Mouse (Mus musculus) heart, postnatal 14 days (tissue): Measurements from ENCODE around the gene Olfr1423. TPM values are rescaled to one million over a fixed set of nuclear protein-coding genes. Genes with fewer than 3 reads are reported as not detected.
"Not testable (repeated sequence)": the region's sequence is repeated elsewhere in the genome, so short reads cannot be mapped to it uniquely, and the experiment has no call there.

Experiments
- DNase-seq, 2 experiments: peaks; one replicate each; pipeline ENCODE4 v3.0.0; 2021 to 2022
- intact Hi-C: fragments of 180-260 bp; cut with DNase I; formaldehyde crosslinking; loops from one replicate; pipeline ENCODE4 v1.15.1; 2025
- total RNA-seq, 2 experiments: library from RNA; stranded (reverse); gene quantifications; 2 replicates each; pipeline ENCODE4 v1.2.3; 2021

The Olfr1423 gene
- total RNA-seq, 2 experiments from 2014 or later: not detected

GRCm38 (mm10) chr19:12007105-12007931 is 33.8 kb downstream of the Olfr1423 start:
- intact Hi-C loops: loop anchor here (5.0 kb wide), 2 partner anchors 95 to 190 kb away; partner anchors contain the start of genes Patl1 and Stx3
- DNase-seq: peak; percentile 44 to 59

GRCm38 (mm10) chr19:12006361-12006947 is 34.7 kb downstream of the Olfr1423 start:
- intact Hi-C loops: loop anchor here (5.0 kb wide), 2 partner anchors 94 to 189 kb away; partner anchors contain the start of genes Patl1 and Stx3
- DNase-seq: no peak

- peak; percentile 82 to 86 for DNase-seq
- intact Hi-C loops: loop anchor here (5.0 kb wide), 2 partner anchors 93 to 188 kb away; partner anchors contain the start of genes Patl1 and Stx3
These were observed 35.4 kb downstream of the Olfr1423 start for GRCm38 (mm10) chr19:12005376-12006360.

- DNase-seq: no peak
- intact Hi-C loops: loop anchor here (5.0 kb wide), 2 partner anchors 92 to 187 kb away; partner anchors contain the start of genes Patl1 and Stx3
These were observed 36.7 kb downstream of the Olfr1423 start for GRCm38 (mm10) chr19:12004216-12005008.

GRCm38 (mm10) chr19:12003568-12003967 is 37.5 kb downstream of the Olfr1423 start:
- intact Hi-C loops: no loop called here
- no peak for DNase-seq

GRCm38 (mm10) chr19:12002791-12003190 is 38.3 kb downstream of the Olfr1423 start:
- intact Hi-C loops: no loop called here
- no peak for DNase-seq

- peak; percentile 38 to 60 for DNase-seq
- intact Hi-C loops: no loop called here
These were observed 39.0 kb downstream of the Olfr1423 start for GRCm38 (mm10) chr19:12002125-12002524.

GRCm38 (mm10) chr19:12001686-12002085 is 39.4 kb downstream of the Olfr1423 start:
- intact Hi-C loops: no loop called here

GRCm38 (mm10) chr19:11995722-11996448 is 45.2 kb downstream of the Olfr1423 start:
- DNase-seq: no peak
- intact Hi-C loops: no loop called here

More at GRCm38 (mm10) chr19:12001686-12002085, 39.4 kb downstream of the Olfr1423 start:
- no peak for DNase-seq

GRCm38 (mm10) chr19:11994703-11995431 is 46.2 kb downstream of the Olfr1423 start:
- intact Hi-C loops: loop anchor here (5.0 kb wide), 1 partner anchor 63 kb away; no protein-coding TSS in a partner anchor
- no peak for DNase-seq

- intact Hi-C loops: loop anchor here (5.0 kb wide), 1 partner anchor 60 kb away; no protein-coding TSS in a partner anchor
- DNase-seq: no peak
These were observed 48.6 kb downstream of the Olfr1423 start for GRCm38 (mm10) chr19:11992441-11993029.

- no peak for DNase-seq
- intact Hi-C loops: loop anchor here (5.0 kb wide), 1 partner anchor 60 kb away; no protein-coding TSS in a partner anchor
These were observed 49.1 kb downstream of the Olfr1423 start for GRCm38 (mm10) chr19:11992034-11992433.

GRCm38 (mm10) chr19:11989334-11989733 is 51.8 kb downstream of the Olfr1423 start:
- no peak for DNase-seq
- intact Hi-C loops: no loop called here

- intact Hi-C loops: no loop called here
- no peak for DNase-seq
These were observed 53.3 kb downstream of the Olfr1423 start for GRCm38 (mm10) chr19:11987841-11988240.

- DNase-seq, intact Hi-C loops: not testable (repeated sequence)
These were observed 56.5 kb downstream of the Olfr1423 start for GRCm38 (mm10) chr19:11984614-11985013.
